Mouse (Mus musculus) midbrain, postnatal 0 days (tissue): Measurements from ENCODE around the gene Dab2ip. TPM values are rescaled to one million over a fixed set of nuclear protein-coding genes. Genes with fewer than 3 reads are reported as not detected.
A peak's percentile ranks its signal among the peaks of the same experiment; 100 is the strongest.

Experiments
- ATAC-seq: fragments of 200-750 bp; cut with Nextera tagmentation; 2 replicates; pipeline ENCODE4 v1.8.0; 2017; ENCODE audit warnings: moderate number of reproducible peaks, mild to moderate bottlenecking, moderate TSS enrichment, moderate library complexity; ENCODE audit not compliant: low FRiP score
- DNase-seq: peaks from one replicate; pipeline ENCODE4 v3.0.0-alpha.2; 2015; ENCODE audit warnings: low spot score
- H3K27ac ChIP-seq: fragments of 300-500 bp; sonication (generic); 2 replicates; pipeline ENCODE4 v1.5.1; 2014; ENCODE audit warnings: low read depth, mild to moderate bottlenecking, low read length, mixed read lengths
- H3K27me3 ChIP-seq: fragments of 300-500 bp; sonication (generic); 2 replicates; pipeline ENCODE4 v1.6.1; 2014; ENCODE audit warnings: low read length, control low read depth, mixed read lengths; ENCODE audit not compliant: insufficient read depth
- H3K36me3 ChIP-seq: fragments of 300-500 bp; sonication (generic); 2 replicates; pipeline ENCODE4 v1.6.1; 2014; ENCODE audit warnings: low read length, control low read depth, mixed read lengths; ENCODE audit not compliant: insufficient read depth
- H3K4me1 ChIP-seq: fragments of 300-500 bp; sonication (generic); 2 replicates; pipeline ENCODE4 v1.6.1; 2014; ENCODE audit warnings: mild to moderate bottlenecking, control low read depth, antibody characterized with exemption, low read length, mixed read lengths; ENCODE audit not compliant: insufficient read depth
- H3K4me2 ChIP-seq: fragments of 300-500 bp; sonication (generic); 2 replicates; pipeline ENCODE4 v1.6.1; 2014; ENCODE audit warnings: low read depth, mild to moderate bottlenecking, low read length, mixed read lengths; ENCODE audit not compliant: poor library complexity, severe bottlenecking
- H3K4me3 ChIP-seq: fragments of 300-500 bp; sonication (generic); 2 replicates; pipeline ENCODE4 v1.5.1; 2014; ENCODE audit warnings: low read depth, mild to moderate bottlenecking, low read length, moderate library complexity
- H3K9ac ChIP-seq: fragments of 300-500 bp; sonication (generic); replicated peaks from 2 replicates; pipeline ENCODE4 v1.6.1; 2014; ENCODE audit warnings: mild to moderate bottlenecking, low read length, moderate library complexity, mixed read lengths; ENCODE audit not compliant: poor library complexity, severe bottlenecking
- H3K9me3 ChIP-seq: fragments of 300-500 bp; sonication (generic); 2 replicates; pipeline ENCODE4 v1.6.1; 2016; ENCODE audit warnings: low read length, control low read depth
- CTCF ChIP-seq: IDR thresholded peaks from 2 replicates; pipeline ENCODE4 v1.5.1; 2016; ENCODE audit warnings: antibody characterized with exemption, mild to moderate bottlenecking
- WGBS: fragments of 180-500 bp; shearing (Covaris S2); extraction: QIAGEN DNeasy Blood & Tissue Kit; methylation state at CpG from one replicate; pipeline ENCODE4 v1.1.7; 2014; 5-methylcytosine and 5-hydroxymethylcytosine counted together
- polyA plus RNA-seq: library from polyadenylated mRNA; unstranded; fragments of >200 nt; fragmentation: Nextera tagmentation; extraction: Ambion mirVana; gene quantifications from 2 replicates; pipeline ENCODE4 v1.2.1, GENCODE M21; 2015
- total RNA-seq: library from RNA; depleted of rRNA; stranded (reverse); fragments of >200 nt; gene quantifications from 2 replicates; pipeline ENCODE4 v1.2.3, GENCODE M21; 2014

The Dab2ip gene
- total and polyA plus RNA-seq, 2 experiments from 2014 or later, result 73.3 to 175 TPM

DNA sequence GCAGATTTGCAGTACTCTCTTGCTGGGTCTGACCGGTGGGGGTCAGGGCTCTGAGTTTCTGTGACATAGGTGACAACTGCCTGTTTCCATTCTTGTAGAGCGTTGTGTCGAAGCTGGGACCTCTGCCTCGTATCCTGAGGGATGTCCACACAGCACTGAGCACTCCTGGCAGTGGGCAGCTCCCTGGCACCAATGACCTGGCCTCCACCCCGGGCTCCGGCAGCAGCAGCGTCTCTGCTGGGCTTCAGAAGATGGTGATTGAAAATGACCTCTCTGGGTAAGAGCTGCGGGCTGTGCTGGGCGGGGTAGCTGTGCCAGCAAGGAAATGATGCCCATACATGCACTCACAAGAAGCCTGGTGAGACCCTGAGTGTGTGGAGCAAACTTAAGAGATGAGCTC lies 160.6 kb downstream of the Dab2ip start:
- H3K4me2 ChIP-seq, result no peak overlapping the region
- peaks cover 86% of the 10 kb centered on the region for H3K36me3 ChIP-seq
- H3K27me3 ChIP-seq, result no peaks in the 10 kb centered on the region
- no peaks in the 10 kb centered on the region for H3K4me1 ChIP-seq
- ATAC-seq (no peak), DNase-seq (no peak)
- 92% methylated on average over 9 of the region's 9 CpGs for WGBS
- no peak overlapping the region for H3K27ac ChIP-seq
- H3K9me3 ChIP-seq, result no peaks in the 10 kb centered on the region
- no peak for TF ChIP-seq CTCF
- no peak overlapping the region for H3K9ac ChIP-seq
- no peak overlapping the region for H3K4me3 ChIP-seq

DNA sequence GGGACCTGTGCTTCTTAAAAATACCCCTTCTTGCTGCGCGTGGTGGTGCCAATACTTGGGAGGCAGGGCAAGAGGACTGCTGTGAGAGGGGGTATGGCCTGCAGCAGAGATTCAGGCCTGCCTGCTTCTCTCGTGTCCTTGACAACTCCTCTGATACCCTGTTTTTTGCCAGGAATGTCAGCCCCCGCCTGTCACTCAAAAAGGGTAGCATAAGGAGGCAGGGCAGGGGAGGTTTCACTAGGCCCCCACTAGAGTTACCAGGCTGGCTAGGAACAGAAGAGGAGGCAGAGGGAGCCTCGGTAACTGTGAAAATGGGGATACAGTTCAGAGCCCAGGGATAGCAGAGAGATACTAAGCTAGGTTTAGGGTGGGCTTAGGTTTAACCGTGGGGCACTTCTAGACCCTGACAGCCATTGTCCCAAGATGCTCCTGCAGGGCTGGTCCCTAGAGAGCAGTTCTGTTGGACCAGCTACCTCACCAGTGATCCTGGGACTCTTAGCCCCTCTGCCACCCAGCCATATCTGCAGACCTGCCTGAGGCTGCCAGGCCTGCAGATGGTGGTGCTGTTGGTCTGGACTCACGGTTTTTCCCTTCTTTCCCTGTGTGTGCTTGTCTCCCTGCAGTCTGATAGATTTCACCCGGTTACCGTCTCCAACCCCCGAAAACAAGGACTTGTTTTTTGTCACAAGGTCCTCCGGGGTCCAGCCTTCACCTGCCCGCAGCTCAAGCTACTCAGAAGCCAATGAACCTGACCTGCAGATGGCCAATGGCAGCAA lies 161.4 kb downstream of the Dab2ip start:
- H3K36me3 ChIP-seq, result peaks cover 82% of the 10 kb centered on the region
- WGBS, result 86% methylated on average over 12 of the region's 12 CpGs
- H3K4me3 ChIP-seq, result no peak overlapping the region
- no peak overlapping the region for H3K27ac ChIP-seq
- H3K9me3 ChIP-seq, result no peaks in the 10 kb centered on the region
- TF ChIP-seq CTCF, result no peak
- no peak for ATAC-seq
- H3K9ac ChIP-seq, result no peak overlapping the region
- H3K4me2 ChIP-seq, result no peak overlapping the region
- no peaks in the 10 kb centered on the region for H3K27me3 ChIP-seq
- DNase-seq, result no peak
- H3K4me1 ChIP-seq, result no peaks in the 10 kb centered on the region

DNA sequence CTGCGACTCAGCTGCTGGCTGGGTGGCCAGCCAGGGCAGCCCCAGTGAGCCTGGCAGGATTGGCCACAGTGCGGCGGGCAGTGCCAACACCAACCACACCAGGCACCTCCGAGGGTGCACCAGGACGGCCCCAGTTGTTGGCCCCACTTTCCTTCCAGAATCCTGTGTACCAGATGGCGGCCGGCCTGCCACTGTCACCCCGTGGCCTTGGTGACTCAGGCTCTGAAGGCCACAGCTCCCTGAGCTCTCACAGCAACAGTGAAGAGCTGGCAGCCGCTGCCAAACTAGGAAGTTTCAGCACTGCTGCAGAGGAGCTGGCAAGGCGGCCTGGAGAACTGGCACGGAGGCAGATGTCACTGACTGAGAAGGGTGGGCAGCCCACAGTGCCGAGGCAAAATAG lies 162.0 kb downstream of the Dab2ip start:
- Histone ChIP-seq H3K36me3 (peaks cover 83% of the 10 kb centered on the region), H3K9me3 (no peaks in the 10 kb centered on the region), H3K9ac (no peak overlapping the region), H3K4me2 (no peak overlapping the region), H3K27ac (no peak overlapping the region), H3K27me3 (no peaks in the 10 kb centered on the region), H3K4me3 (no peak overlapping the region), H3K4me1 (no peaks in the 10 kb centered on the region)
- TF ChIP-seq CTCF, result no peak
- WGBS, result 90% methylated on average over 11 of the region's 12 CpGs
- ATAC-seq (0 out of 2 replicates have a peak, but pooled peaks have one; percentile 4), DNase-seq (peak; percentile 77)

DNA sequence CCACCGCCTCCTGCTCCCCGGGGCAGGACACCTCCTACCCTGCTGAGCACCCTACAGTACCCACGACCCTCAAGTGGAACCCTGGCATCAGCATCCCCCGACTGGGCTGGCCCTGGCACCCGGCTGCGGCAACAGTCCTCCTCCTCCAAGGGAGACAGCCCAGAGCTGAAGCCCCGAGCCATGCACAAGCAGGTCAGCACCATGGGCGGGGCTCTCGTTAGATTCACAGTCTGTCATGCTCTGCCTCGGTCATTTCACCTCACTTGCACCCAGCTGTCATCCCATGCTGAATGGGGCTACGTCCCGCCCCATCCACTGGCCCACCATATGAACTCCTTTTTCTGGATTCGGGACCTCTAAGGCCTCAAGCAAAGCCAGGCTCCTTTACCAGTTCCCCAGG lies 162.5 kb downstream of the Dab2ip start:
- no peak for TF ChIP-seq CTCF
- 89% methylated on average over 13 of the region's 13 CpGs for WGBS
- Histone ChIP-seq H3K4me1 (no peaks in the 10 kb centered on the region), H3K27ac (no peak overlapping the region), H3K9me3 (no peaks in the 10 kb centered on the region), H3K4me2 (no peak overlapping the region), H3K27me3 (no peaks in the 10 kb centered on the region), H3K4me3 (no peak overlapping the region), H3K36me3 (peaks cover 79% of the 10 kb centered on the region), H3K9ac (no peak overlapping the region)
- ATAC-seq (0 out of 2 replicates have a peak, but pooled peaks have one; percentile 25), DNase-seq (no peak)

DNA sequence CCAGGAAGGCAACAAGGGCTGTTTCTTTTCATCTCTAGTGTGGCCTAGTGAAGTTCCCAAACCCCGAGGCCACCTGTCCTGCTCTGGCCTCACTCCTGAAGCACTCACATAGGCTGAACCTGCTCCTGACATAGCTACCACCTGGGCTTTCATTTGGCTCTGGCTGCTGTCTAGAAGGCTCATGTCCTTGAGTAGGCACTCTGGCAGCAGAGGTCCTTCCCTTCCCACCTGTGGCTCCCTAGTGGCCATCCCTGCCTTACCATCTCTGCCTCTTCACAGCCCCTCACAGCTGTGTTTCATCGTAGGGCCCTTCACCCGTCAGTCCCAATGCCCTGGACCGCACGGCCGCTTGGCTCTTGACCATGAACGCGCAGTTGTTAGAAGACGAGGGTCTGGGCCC lies 162.9 kb downstream of the Dab2ip start:
- H3K4me1 ChIP-seq, result no peaks in the 10 kb centered on the region
- H3K4me3 ChIP-seq, result no peak overlapping the region
- H3K27me3 ChIP-seq, result no peaks in the 10 kb centered on the region
- 94% methylated on average over 9 of the region's 9 CpGs for WGBS
- no peak overlapping the region for H3K27ac ChIP-seq
- H3K4me2 ChIP-seq, result no peak overlapping the region
- TF ChIP-seq CTCF, result no peak
- ATAC-seq, result no peak
- peaks cover 83% of the 10 kb centered on the region for H3K36me3 ChIP-seq
- no peaks in the 10 kb centered on the region for H3K9me3 ChIP-seq
- H3K9ac ChIP-seq, result no peak overlapping the region
- no peak for DNase-seq

DNA sequence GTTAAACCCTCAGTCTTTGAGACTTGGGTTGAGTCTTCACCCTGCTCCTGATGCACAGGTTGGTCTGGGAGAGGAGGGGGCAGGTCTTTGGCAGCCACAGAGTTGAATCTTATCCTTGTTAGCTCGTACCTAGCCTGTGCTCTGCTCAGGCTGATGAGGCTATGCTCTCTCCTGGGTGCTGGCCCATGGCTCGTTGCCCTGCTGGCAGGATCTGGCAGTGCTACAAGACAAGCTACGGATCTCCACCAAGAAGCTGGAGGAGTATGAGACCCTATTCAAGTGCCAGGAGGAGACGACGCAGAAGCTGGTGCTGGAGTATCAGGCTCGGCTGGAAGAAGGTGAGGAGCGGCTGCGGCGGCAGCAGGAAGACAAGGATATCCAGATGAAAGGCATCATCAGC lies 164.8 kb downstream of the Dab2ip start:
- H3K9me3 ChIP-seq, result no peaks in the 10 kb centered on the region
- no peak for ATAC-seq
- no peak for DNase-seq
- WGBS, result 87% methylated on average over 9 of the region's 9 CpGs
- H3K4me1 ChIP-seq, result no peaks in the 10 kb centered on the region
- no peak overlapping the region for H3K27ac ChIP-seq
- peaks cover 83% of the 10 kb centered on the region for H3K36me3 ChIP-seq
- 0 out of 2 replicates have a peak, but pooled peaks have one; percentile 10 for TF ChIP-seq CTCF
- H3K27me3 ChIP-seq, result no peaks in the 10 kb centered on the region
- no peak overlapping the region for H3K4me2 ChIP-seq
- H3K4me3 ChIP-seq, result no peak overlapping the region
- H3K9ac ChIP-seq, result no peak overlapping the region
